Mouse (Mus musculus) myocyte (in vitro differentiated cells): ENCODE measurements around the gene Nhlrc3. TPM values are rescaled to one million over a fixed set of nuclear protein-coding genes. Genes with fewer than 3 reads are reported as not detected.

Experiments used
- H3K27me3 ChIP-seq: one replicate; pipeline ENCODE4 v1.6.1; 2011; ENCODE audit not compliant: control insufficient read depth, insufficient read depth, insufficient read length
- H3K36me3 ChIP-seq: one replicate; pipeline ENCODE4 v1.6.1; 2011; ENCODE audit not compliant: control insufficient read depth, insufficient read depth
- H3K4me2 ChIP-seq: one replicate; pipeline ENCODE4 v1.6.1; 2011; ENCODE audit warnings: low read depth, control low read depth
- H3K4me3 ChIP-seq: one replicate; pipeline ENCODE4 v1.5.1; 2011; ENCODE audit warnings: mild to moderate bottlenecking, control low read depth, moderate library complexity
- H3K79me2 ChIP-seq: one replicate; pipeline ENCODE4 v1.6.1; 2011; ENCODE audit not compliant: control insufficient read depth, insufficient read depth
- H3ac ChIP-seq: one replicate; pipeline ENCODE4 v1.6.1; 2011; ENCODE audit not compliant: control insufficient read depth, insufficient read length
- CEBPB ChIP-seq: IDR thresholded peaks from 2 replicates; pipeline ENCODE4 v1.6.1; 2011; ENCODE audit warnings: mild to moderate bottlenecking, moderate library complexity; ENCODE audit not compliant: poor library complexity, insufficient read depth, severe bottlenecking
- E2F4 ChIP-seq: IDR thresholded peaks from one replicate; pipeline ENCODE4 v1.6.1; 2011; ENCODE audit warnings: mild to moderate bottlenecking, control low read depth, moderate library complexity; ENCODE audit not compliant: insufficient read depth
- MAX ChIP-seq: IDR thresholded peaks from one replicate; pipeline ENCODE4 v1.6.1; 2011; ENCODE audit warnings: low read depth, mild to moderate bottlenecking, control low read depth
- MYOD1 ChIP-seq, 3 experiments: IDR thresholded peaks; one replicate each; pipeline ENCODE4 v1.6.1; 2011; ENCODE audit warnings: control low read depth in 2 of 3, low read depth in 2 of 3, mild to moderate bottlenecking in 2 of 3, moderate library complexity in 1 of 3; ENCODE audit not compliant: insufficient read length in 2 of 3, control insufficient read depth in 1 of 3
- MYOG ChIP-seq, 3 experiments: IDR thresholded peaks; one replicate each; pipeline ENCODE4 v1.6.1; 2011; ENCODE audit warnings: control low read depth in 2 of 3, low read depth in 2 of 3, mild to moderate bottlenecking in 2 of 3; ENCODE audit not compliant: insufficient read length in 2 of 3, control insufficient read depth in 1 of 3, insufficient read depth in 1 of 3
- POLR2A ChIP-seq: IDR thresholded peaks from one replicate; pipeline ENCODE4 v1.6.1; 2011; ENCODE audit warnings: low read depth, mild to moderate bottlenecking, control low read depth, moderate library complexity; ENCODE audit not compliant: insufficient read length
- POLR2AphosphoS2 ChIP-seq: IDR thresholded peaks from one replicate; pipeline ENCODE4 v1.6.1; 2011; ENCODE audit warnings: low read depth, control low read depth; ENCODE audit not compliant: insufficient read length
- REST ChIP-seq: IDR thresholded peaks from one replicate; pipeline ENCODE4 v1.6.1; 2011; ENCODE audit warnings: mild to moderate bottlenecking, control low read depth, moderate library complexity; ENCODE audit not compliant: insufficient read depth, insufficient read length
- SRF ChIP-seq: IDR thresholded peaks from one replicate; pipeline ENCODE4 v1.6.1; 2011; ENCODE audit warnings: low read depth; ENCODE audit not compliant: control insufficient read depth, insufficient read length
- TCF12 ChIP-seq: IDR thresholded peaks from one replicate; pipeline ENCODE4 v1.6.1; 2011; ENCODE audit warnings: mild to moderate bottlenecking, control low read depth; ENCODE audit not compliant: poor library complexity, insufficient read depth, severe bottlenecking
- TCF3 ChIP-seq: IDR thresholded peaks from one replicate; pipeline ENCODE4 v1.6.1; 2011; ENCODE audit warnings: low read depth, control low read depth; ENCODE audit not compliant: insufficient read length
- USF1 ChIP-seq: IDR thresholded peaks from one replicate; pipeline ENCODE4 v1.6.1; 2011; ENCODE audit warnings: low read depth, mild to moderate bottlenecking, control low read depth, moderate library complexity
- polyA plus RNA-seq: library from polyadenylated mRNA; unstranded; fragments of >200 nt; fragmentation: generic; extraction: Trizol; gene quantifications from one replicate; pipeline ENCODE4 v1.2.1, GENCODE M21; 2012; ENCODE audit warnings: missing spikeins

Nhlrc3 gene
- polyA plus RNA-seq, 1 experiment: 3.7 TPM

DNA sequence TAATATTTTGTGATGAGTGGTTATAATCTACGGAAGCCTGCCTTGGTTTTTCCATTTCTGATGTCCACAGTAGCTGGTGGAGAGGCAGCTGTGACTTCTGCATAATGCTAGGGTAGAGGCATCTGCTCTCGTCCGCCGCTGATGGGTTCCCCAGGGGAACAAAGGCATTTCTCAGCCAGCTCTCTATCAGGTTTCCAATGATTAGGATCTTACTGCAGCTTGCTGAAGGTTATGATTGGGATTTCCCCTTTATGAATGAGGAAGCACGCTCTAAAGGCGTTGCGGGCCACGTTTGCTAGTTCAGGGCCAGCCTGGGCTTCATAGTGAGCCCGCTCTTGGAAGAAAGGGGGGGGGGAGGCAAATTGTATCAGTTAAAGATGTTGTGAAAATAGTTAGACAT lies 3.3 kb upstream of the Nhlrc3 start:
- Histone ChIP-seq H3K36me3 (no peaks in the 10 kb centered on the region), H3ac (no peak overlapping the region), H3K4me3 (no peak overlapping the region), H3K27me3 (no peaks in the 10 kb centered on the region), H3K4me2 (no peak overlapping the region), H3K79me2 (peaks cover 79% of the 10 kb centered on the region)
- TF ChIP-seq TCF3 (no peak), MYOD1 (IDR thresholded peaks at IDR 0.05; ENCODE audit: control insufficient read depth in 1 of 3, insufficient read length in 2 of 3, low read depth in 2 of 3) (no peak), USF1 (no peak), POLR2AphosphoS2 (no peak), MYOG (IDR thresholded peaks at IDR 0.05; ENCODE audit: control insufficient read depth in 1 of 3, insufficient read depth in 1 of 3, insufficient read length in 2 of 3, low read depth in 2 of 3) (no peak), POLR2A (no peak), E2F4 (no peak), REST (no peak), MAX (no peak), TCF12 (no peak), CEBPB (no peak), SRF (no peak)

DNA sequence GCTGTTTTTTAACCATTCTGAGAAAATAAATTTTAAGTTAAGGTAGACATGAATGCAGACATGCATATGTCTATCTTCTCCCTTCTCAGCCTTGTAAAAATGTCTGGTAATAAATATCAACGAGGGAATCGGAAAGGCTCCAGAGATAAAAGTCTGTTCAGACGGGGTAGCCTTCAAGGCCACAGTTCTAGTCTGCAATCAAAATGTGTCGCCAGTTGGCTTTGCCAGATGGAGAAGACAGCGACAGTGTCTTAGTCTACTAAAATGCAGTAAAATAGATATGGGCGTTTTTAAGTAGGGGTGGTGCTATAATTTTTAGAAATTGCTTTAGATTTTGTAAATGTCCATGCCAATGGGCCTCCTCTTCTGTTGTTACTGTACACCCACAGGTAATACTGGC lies 2.2 kb upstream of the Nhlrc3 start:
- H3K4me2 ChIP-seq: peak overlapping the region; percentile 89
- TF ChIP-seq TCF12: no peak
- TF ChIP-seq SRF: no peak
- TF ChIP-seq POLR2A: no peak
- TF ChIP-seq CEBPB: no peak
- no peak for TF ChIP-seq REST
- no peak for TF ChIP-seq E2F4
- TF ChIP-seq USF1: no peak
- TF ChIP-seq TCF3: no peak
- no peak for TF ChIP-seq MAX
- TF ChIP-seq MYOD1 (IDR thresholded peaks at IDR 0.05; ENCODE audit: control insufficient read depth in 1 of 3, insufficient read length in 2 of 3, low read depth in 2 of 3): no peak
- TF ChIP-seq POLR2AphosphoS2: no peak
- no peak for TF ChIP-seq MYOG (IDR thresholded peaks at IDR 0.05; ENCODE audit: control insufficient read depth in 1 of 3, insufficient read depth in 1 of 3, insufficient read length in 2 of 3, low read depth in 2 of 3)

DNA sequence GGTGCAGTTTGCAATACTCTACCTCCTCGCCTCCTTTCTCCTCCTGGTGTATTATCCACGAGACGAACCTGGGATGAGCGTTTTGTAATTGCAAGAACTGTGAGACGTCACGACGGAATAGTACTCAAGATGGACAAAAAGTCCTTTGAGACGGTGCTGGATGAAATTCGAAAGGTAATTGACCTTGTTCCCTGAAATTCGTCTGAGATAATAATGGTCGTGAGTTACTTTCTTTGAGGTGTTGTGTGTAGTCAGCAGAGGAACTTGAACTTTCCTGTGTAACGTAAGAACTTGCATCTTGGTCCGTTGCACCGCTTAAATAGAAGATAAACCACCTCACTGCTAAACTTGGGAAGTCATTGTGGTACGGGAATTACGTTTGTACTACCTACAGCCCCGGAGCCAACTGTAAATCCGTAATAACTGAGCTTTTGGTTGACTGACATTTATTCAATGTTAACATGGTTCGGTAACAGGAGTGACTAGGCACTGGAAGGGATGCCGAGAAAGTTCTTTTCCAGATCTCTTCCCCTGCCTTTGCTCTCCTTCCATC lies 1.1 kb upstream of the Nhlrc3 start:
- H3K4me2 ChIP-seq: peak overlapping the region; percentile 89
- no peaks in the 10 kb centered on the region for H3K27me3 ChIP-seq
- peak overlapping the region; percentile 93 for H3K4me3 ChIP-seq
- peak overlapping the region; percentile 21 for H3ac ChIP-seq
- no peak for TF ChIP-seq TCF12
- no peak for TF ChIP-seq USF1
- TF ChIP-seq E2F4: no peak
- TF ChIP-seq SRF: no peak
- no peak for TF ChIP-seq POLR2AphosphoS2
- no peak for TF ChIP-seq MYOD1 (IDR thresholded peaks at IDR 0.05; ENCODE audit: control insufficient read depth in 1 of 3, insufficient read length in 2 of 3, low read depth in 2 of 3)
- no peak for TF ChIP-seq MYOG (IDR thresholded peaks at IDR 0.05; ENCODE audit: control insufficient read depth in 1 of 3, insufficient read depth in 1 of 3, insufficient read length in 2 of 3, low read depth in 2 of 3)
- no peak for TF ChIP-seq TCF3
- TF ChIP-seq REST: no peak
- TF ChIP-seq POLR2A: no peak
- no peak for TF ChIP-seq MAX
- no peak for TF ChIP-seq CEBPB
- H3K36me3 ChIP-seq: no peaks in the 10 kb centered on the region
- H3K79me2 ChIP-seq: peaks cover 73% of the 10 kb centered on the region

More for the DNA sequence above, 2.2 kb upstream of the Nhlrc3 start:
- H3ac ChIP-seq: no peak overlapping the region
- H3K79me2 ChIP-seq: peaks cover 81% of the 10 kb centered on the region
- H3K27me3 ChIP-seq: no peaks in the 10 kb centered on the region
- H3K36me3 ChIP-seq: no peaks in the 10 kb centered on the region
- H3K4me3 ChIP-seq: peak overlapping the region; percentile 93

DNA sequence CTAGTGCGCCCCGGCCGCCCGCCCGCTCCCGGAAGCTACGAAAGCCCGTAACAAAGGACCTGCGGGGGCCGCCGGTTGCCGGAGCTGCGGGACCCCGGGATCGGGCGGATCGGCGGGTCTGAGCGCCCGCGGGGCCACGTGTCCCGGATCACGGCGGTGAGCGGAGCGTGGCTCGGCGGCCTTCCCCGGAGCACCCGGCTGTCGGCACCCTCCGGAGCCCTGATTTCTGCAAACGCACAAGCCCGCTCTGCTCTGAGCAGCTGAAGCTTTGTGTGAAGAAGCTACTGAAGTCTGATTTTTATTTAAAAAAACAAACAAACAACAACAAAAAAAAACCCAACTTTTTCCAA lies 608 bp upstream of the Nhlrc3 start:
- no peaks in the 10 kb centered on the region for H3K27me3 ChIP-seq
- H3K36me3 ChIP-seq: no peaks in the 10 kb centered on the region
- TF ChIP-seq USF1 (no peak), POLR2A (peak; percentile 33)
- H3ac ChIP-seq: peak overlapping the region; percentile 21
- H3K79me2 ChIP-seq: peaks cover 68% of the 10 kb centered on the region
- peak overlapping the region; percentile 89 for H3K4me2 ChIP-seq
- H3K4me3 ChIP-seq: peak overlapping the region; percentile 93

DNA sequence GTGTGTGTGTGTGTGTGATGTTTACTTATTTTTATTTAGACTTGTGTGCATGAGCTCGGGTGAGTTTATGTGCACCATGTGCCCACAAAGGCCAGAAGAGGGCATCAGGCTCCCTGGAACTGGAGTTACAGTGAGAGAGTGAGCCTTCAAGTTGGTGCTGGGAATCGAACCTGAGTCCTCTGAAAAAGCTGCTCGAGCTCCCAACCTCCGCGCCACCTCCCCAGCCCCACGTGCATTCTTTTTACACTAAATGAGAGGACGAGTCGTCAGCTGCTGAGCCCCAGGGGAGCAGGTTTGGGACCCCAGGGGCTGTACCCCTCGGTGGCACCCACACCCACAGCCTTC lies 459 bp downstream of the Nhlrc3 start:
- Histone ChIP-seq H3K79me2 (peaks cover 58% of the 10 kb centered on the region), H3K4me3 (peak overlapping the region; percentile 93), H3K27me3 (no peaks in the 10 kb centered on the region), H3K4me2 (peak overlapping the region; percentile 85), H3ac (no peak overlapping the region), H3K36me3 (no peaks in the 10 kb centered on the region)
- TF ChIP-seq MAX: no peak
- TF ChIP-seq MYOD1 (IDR thresholded peaks at IDR 0.05; ENCODE audit: control insufficient read depth in 1 of 3, insufficient read length in 2 of 3, low read depth in 2 of 3): no peak
- no peak for TF ChIP-seq USF1
- no peak for TF ChIP-seq E2F4
- no peak for TF ChIP-seq CEBPB
- TF ChIP-seq MYOG (IDR thresholded peaks at IDR 0.05; ENCODE audit: control insufficient read depth in 1 of 3, insufficient read depth in 1 of 3, insufficient read length in 2 of 3, low read depth in 2 of 3): no peak
- TF ChIP-seq REST: no peak
- TF ChIP-seq SRF: no peak
- TF ChIP-seq TCF12: no peak
- TF ChIP-seq TCF3: no peak
- TF ChIP-seq POLR2AphosphoS2: no peak
- no peak for TF ChIP-seq POLR2A
